Comparison of ENCODE assay signal across 10 mouse cellular contexts in the genomic region with DNA sequence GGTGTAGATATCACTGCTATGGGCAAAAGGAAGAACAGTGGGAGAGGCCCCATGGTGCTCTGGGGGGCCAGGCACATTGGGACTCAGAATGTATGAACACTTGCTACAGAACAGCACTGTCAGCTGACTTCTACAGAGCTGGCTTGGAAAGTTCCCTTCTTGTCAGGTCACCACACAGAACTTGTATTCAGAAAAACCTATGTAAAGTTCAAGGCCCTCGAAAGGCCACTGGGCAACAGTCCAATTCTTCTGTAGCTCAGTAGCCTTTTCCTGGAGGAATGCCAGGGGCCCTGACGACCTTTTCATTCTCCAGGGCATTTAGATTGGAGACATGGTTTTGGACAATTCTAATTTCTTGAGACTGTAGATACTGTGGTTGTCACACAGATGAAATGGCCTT. TPM values are rescaled to one million over a fixed set of nuclear protein-coding genes. Genes with fewer than 3 reads are reported as not detected.
A peak's percentile ranks its signal among the peaks of the same experiment; 100 is the strongest.
DNase-seq lines count a peak whose midpoint lies in the region; ATAC-seq and TF ChIP-seq lines count a peak whose summit lies in the region.
"Had no signal": no experiment of that assay in that cellular context is flagged by ENCODE, and none has a peak within 500 bp of the region (broad histone marks: within the 10 kb centered on the region; RNA-seq: fewer than 3 reads in every experiment).

No protein-coding gene starts in this region.

- no peak for TF ChIP-seq POLR2A in kidney, adult 2 months (IDR thresholded peaks at IDR 0.05; ENCODE audit: low read depth, low read length)

- H3K27ac ChIP-seq in hindbrain, postnatal 0 days: no peak overlapping the region
- no peak overlapping the region for H3K27ac ChIP-seq in hindbrain, embryonic 10.5 days
- no peak overlapping the region for H3K27ac ChIP-seq in kidney, adult 2 months (ENCODE audit: insufficient read depth, low read depth, low read length)
- no peak overlapping the region for H3K27ac ChIP-seq in liver, embryonic 13.5 days
- H3K27ac ChIP-seq in left cerebral cortex, adult 2 months: no peak overlapping the region
- H3K27ac ChIP-seq: liver, embryonic 14.5 days had no signal

- no peaks in the 10 kb centered on the region for H3K36me3 ChIP-seq in hindbrain, postnatal 0 days (ENCODE audit: insufficient read depth, low read length)
- no peaks in the 10 kb centered on the region for H3K36me3 ChIP-seq in hindbrain, embryonic 10.5 days
- H3K36me3 ChIP-seq in kidney, adult 2 months (ENCODE audit: control insufficient read depth, insufficient read depth, low read length): no peaks in the 10 kb centered on the region
- no peaks in the 10 kb centered on the region for H3K36me3 ChIP-seq in liver, embryonic 13.5 days

- 30% methylated on average over 2 of the region's 2 CpGs for WGBS in hindbrain, postnatal 0 days
- WGBS in hindbrain, embryonic 10.5 days: 82% methylated on average over 2 of the region's 2 CpGs
- whole genome bisulfite sequencing in kidney, adult 2 months: 9% methylated on average over 2 of the region's 2 CpGs
- 51% methylated on average over 2 of the region's 2 CpGs for WGBS in liver, embryonic 13.5 days (ENCODE audit: insufficient replicate concordance)

- ATAC-seq in hindbrain, postnatal 0 days: no peak
- ATAC-seq in liver, embryonic 13.5 days (ENCODE audit: low read depth): peak; percentile 26; the same call in 1 of the 2 replicates
- ATAC-seq in megakaryocyte progenitor cell, adult 5-6 weeks (replicated peaks; ENCODE audit: poor library complexity): no peak
- ATAC-seq: activated CD4-positive, CD25-positive, alpha-beta regulatory T cell, adult 4 months had no signal

- no peak overlapping the region for H3K4me3 ChIP-seq in hindbrain, postnatal 0 days (ENCODE audit: low read length)
- H3K4me3 ChIP-seq in hindbrain, embryonic 10.5 days: no peak overlapping the region
- H3K4me3 ChIP-seq in kidney, adult 2 months (ENCODE audit: insufficient read depth, low read depth, low read length): no peak overlapping the region
- H3K4me3 ChIP-seq in liver, embryonic 13.5 days (replicated peaks): no peak overlapping the region
- no peak overlapping the region for H3K4me3 ChIP-seq in left cerebral cortex, adult 2 months

- no peak overlapping the region for H3K9ac ChIP-seq in hindbrain, postnatal 0 days (replicated peaks; ENCODE audit: low read length)
- no peak overlapping the region for H3K9ac ChIP-seq in liver, embryonic 13.5 days
- H3K9ac ChIP-seq: liver, embryonic 14.5 days had no signal

- DNase-seq in hindbrain, postnatal 0 days (ENCODE audit: low spot score): peak; percentile 17
- DNase-seq in hindbrain, embryonic 10.5 days (ENCODE audit: low spot score): no peak
- peak; percentile 87 for DNase-seq in adrenal gland, adult 2 months
- DNase-seq in kidney, adult 2 months: peak; percentile 67
- no peak for DNase-seq in liver, embryonic 13.5 days
- DNase-seq in left cerebral cortex, adult 2 months (ENCODE audit: extremely low spot score in 1 of 2, low spot score in 2 of 2): no peak
- DNase-seq in thymus, postnatal 10 days (ENCODE audit: low spot score in 2 of 2): no peak

- H3K4me2 ChIP-seq in hindbrain, postnatal 0 days (ENCODE audit: low read depth, low read length): no peak overlapping the region
- no peak overlapping the region for H3K4me2 ChIP-seq in liver, embryonic 13.5 days

- H3K9me3 ChIP-seq in hindbrain, postnatal 0 days (ENCODE audit: low read length): no peaks in the 10 kb centered on the region
- H3K9me3 ChIP-seq in hindbrain, embryonic 10.5 days: no peaks in the 10 kb centered on the region
- H3K9me3 ChIP-seq in liver, embryonic 13.5 days (replicated peaks): no peaks in the 10 kb centered on the region

- no peaks in the 10 kb centered on the region for H3K4me1 ChIP-seq in hindbrain, postnatal 0 days (ENCODE audit: insufficient read depth, low read length)
- H3K4me1 ChIP-seq in hindbrain, embryonic 10.5 days (replicated peaks): peaks cover 10% of the 10 kb centered on the region
- peaks cover 6% of the 10 kb centered on the region for H3K4me1 ChIP-seq in kidney, adult 2 months (ENCODE audit: control insufficient read depth, insufficient read depth, low read length)
- H3K4me1 ChIP-seq in liver, embryonic 13.5 days (replicated peaks): peaks cover 10% of the 10 kb centered on the region

- no peaks in the 10 kb centered on the region for H3K27me3 ChIP-seq in hindbrain, postnatal 0 days (ENCODE audit: insufficient read depth, low read length)
- no peaks in the 10 kb centered on the region for H3K27me3 ChIP-seq in hindbrain, embryonic 10.5 days (ENCODE audit: insufficient read depth, poor library complexity, severe bottlenecking)
- H3K27me3 ChIP-seq in kidney, adult 2 months (replicated peaks; ENCODE audit: control insufficient read depth, insufficient read depth, low read length): no peaks in the 10 kb centered on the region
- H3K27me3 ChIP-seq in liver, embryonic 13.5 days: no peaks in the 10 kb centered on the region; the same call in 1 of the 2 replicates

- intact Hi-C loops in left cerebral cortex, adult 2 months (cut with DNase I): no loop called here

- no peak for TF ChIP-seq CTCF in hindbrain, postnatal 0 days (IDR thresholded peaks at IDR 0.05; ENCODE audit: low read depth)
- TF ChIP-seq CTCF in kidney, adult 2 months (conservative IDR thresholded peaks at IDR 0.05; ENCODE audit: insufficient read depth, insufficient read length, low read depth, low read length): no peak
- no peak for TF ChIP-seq CTCF in left cerebral cortex, adult 2 months (IDR thresholded peaks at IDR 0.05)

RNA-seq across cellular contexts. Expression of gene Adora3, which starts 2.5 kb away (rescaled TPM):
- total RNA-seq in hindbrain, postnatal 0 days (2014; rRNA removed): 0.16 and 0.93 TPM in 2 replicates
- 0.18 and 0.32 TPM in 2 replicates for polyA plus RNA-seq in hindbrain, postnatal 0 days (2015; fragmentation: Nextera tagmentation; extraction: Ambion mirVana)
- 0.27 TPM in 1 of 2 replicates, not detected in the other for polyA plus RNA-seq in hindbrain, embryonic 10.5 days (2016; fragmentation: Nextera tagmentation; extraction: Ambion mirVana)
- total RNA-seq in adrenal gland, adult 2 months (2021): under 1 TPM; 0.12 to 0.35 TPM
- polyA plus RNA-seq in adrenal gland, adult 2 months (2012; rRNA removed): 0.18 and 0.28 TPM in 2 replicates
- 0.19 and 0.20 TPM in 2 replicates for polyA plus RNA-seq in kidney, adult 2 months (2012; rRNA removed)
- polyA plus RNA-seq in liver, embryonic 13.5 days (2015; fragmentation: Nextera tagmentation; extraction: Ambion mirVana): 0.44 and 0.51 TPM in 2 replicates
- total RNA-seq in left cerebral cortex, adult 2 months (2021): 1 to 10 TPM in 1 of 2 experiments, under 1 TPM in 1; 0.66 to 1.1 TPM
- 0.81 and 1.4 TPM in 2 replicates for total RNA-seq in megakaryocyte progenitor cell, adult 5-6 weeks (2015)
- 0.20 TPM in 1 of 2 replicates, not detected in the other for total RNA-seq in megakaryocyte progenitor cell, adult 5-6 weeks (2017)

RNA-seq across cellular contexts. Expression of gene Tmigd3, which starts 2.6 kb away (rescaled TPM):
- not detected in 2 replicates for total RNA-seq in hindbrain, postnatal 0 days (2014; rRNA removed)
- not detected in 2 replicates for polyA plus RNA-seq in hindbrain, postnatal 0 days (2015; fragmentation: Nextera tagmentation; extraction: Ambion mirVana)
- not detected in 2 replicates for polyA plus RNA-seq in hindbrain, embryonic 10.5 days (2016; fragmentation: Nextera tagmentation; extraction: Ambion mirVana)
- not detected for total RNA-seq in adrenal gland, adult 2 months (2021)
- polyA plus RNA-seq in adrenal gland, adult 2 months (2012; rRNA removed): not detected in 2 replicates
- polyA plus RNA-seq in kidney, adult 2 months (2012; rRNA removed): 0.28 TPM in 1 of 2 replicates, not detected in the other
- 0.18 TPM in 1 of 2 replicates, not detected in the other for polyA plus RNA-seq in liver, embryonic 13.5 days (2015; fragmentation: Nextera tagmentation; extraction: Ambion mirVana)
- under 1 TPM in 1 of 2 experiments, not detected in 1; 0.75 TPM for total RNA-seq in left cerebral cortex, adult 2 months (2021)
- 0.71 and 1.8 TPM in 2 replicates for total RNA-seq in megakaryocyte progenitor cell, adult 5-6 weeks (2015)
- total RNA-seq in megakaryocyte progenitor cell, adult 5-6 weeks (2017): 0.33 and 2.2 TPM in 2 replicates
- polyA plus RNA-seq: activated CD4-positive, CD25-positive, alpha-beta regulatory T cell, adult 4 months had no signal

Comparison
In these comparisons a context has a peak if more than half of its experiments do, and no peak if none do; other contexts are left out.
1. DNase-seq: peak in hindbrain, postnatal 0 days (single experiment), adrenal gland, adult 2 months (single experiment) and kidney, adult 2 months (single experiment); none in hindbrain, embryonic 10.5 days (single experiment), liver, embryonic 13.5 days (single experiment), left cerebral cortex, adult 2 months (0 of 2) and thymus, postnatal 10 days (0 of 2).